Mouse (Mus musculus) liver, postnatal 0 days (tissue): ENCODE measurements around the gene Snrnp27. TPM values are rescaled to one million over a fixed set of nuclear protein-coding genes. Genes with fewer than 3 reads are reported as not detected.

Experiments used
- ATAC-seq: fragments of 200-750 bp; cut with Nextera tagmentation; 2 replicates; pipeline ENCODE4 v1.8.0; 2017; ENCODE audit warnings: mild to moderate bottlenecking, moderate library complexity
- DNase-seq: peaks from one replicate; pipeline ENCODE4 v3.0.0-alpha.2; 2016
- H3K27ac ChIP-seq: fragments of 300-500 bp; sonication (generic); 2 replicates; pipeline ENCODE4 v1.5.1; 2014; ENCODE audit warnings: antibody characterized with exemption, moderate library complexity, mild to moderate bottlenecking, low read depth
- H3K27me3 ChIP-seq: fragments of 300-500 bp; sonication (generic); 2 replicates; pipeline ENCODE4 v1.6.1; 2014; ENCODE audit warnings: low read length, control low read depth, mixed read lengths; ENCODE audit not compliant: insufficient read depth
- H3K36me3 ChIP-seq: fragments of 300-500 bp; sonication (generic); replicated peaks from 2 replicates; pipeline ENCODE4 v1.6.1; 2014; ENCODE audit warnings: mild to moderate bottlenecking, control low read depth, low read length, moderate library complexity, mixed read lengths; ENCODE audit not compliant: insufficient read depth
- H3K4me1 ChIP-seq: fragments of 300-500 bp; sonication (generic); 2 replicates; pipeline ENCODE4 v1.6.1; 2014; ENCODE audit warnings: antibody characterized with exemption, mild to moderate bottlenecking, control low read depth; ENCODE audit not compliant: insufficient read depth
- H3K4me2 ChIP-seq: fragments of 300-500 bp; sonication (generic); 2 replicates; pipeline ENCODE4 v1.6.1; 2014; ENCODE audit warnings: low read depth, mild to moderate bottlenecking, low read length, moderate library complexity, mixed read lengths
- H3K4me3 ChIP-seq: fragments of 300-500 bp; sonication (generic); 2 replicates; pipeline ENCODE4 v1.5.1; 2014; ENCODE audit warnings: low read depth, low read length
- H3K9ac ChIP-seq: fragments of 300-500 bp; sonication (generic); replicated peaks from 2 replicates; pipeline ENCODE4 v1.6.1; 2014; ENCODE audit warnings: mild to moderate bottlenecking, moderate library complexity
- H3K9me3 ChIP-seq: fragments of 300-500 bp; sonication (generic); 2 replicates; pipeline ENCODE4 v1.6.1; 2016; ENCODE audit warnings: mild to moderate bottlenecking, control low read depth, low read length, mixed read lengths
- CTCF ChIP-seq: sonication (generic); IDR thresholded peaks from 2 replicates; pipeline ENCODE4 v1.5.1; 2016; ENCODE audit warnings: antibody characterized with exemption, low read depth
- EP300 ChIP-seq: IDR thresholded peaks from 2 replicates; pipeline ENCODE4 v1.6.1; 2016; ENCODE audit warnings: antibody characterized with exemption, low read depth, mild to moderate bottlenecking
- WGBS: fragments of 180-500 bp; shearing (Covaris S2); extraction: QIAGEN DNeasy Blood & Tissue Kit; methylation state at CpG from one replicate; pipeline ENCODE4 v1.1.7; 2014; ENCODE audit not compliant: insufficient replicate concordance; 5-methylcytosine and 5-hydroxymethylcytosine counted together
- polyA plus RNA-seq: library from polyadenylated mRNA; unstranded; fragments of >200 nt; fragmentation: Nextera tagmentation; extraction: Ambion mirVana; gene quantifications from 2 replicates; pipeline ENCODE4 v1.2.1, GENCODE M21; 2015

Gene Snrnp27
- polyA plus RNA-seq, 1 experiment from 2014 or later, result 41.1 TPM

DNA sequence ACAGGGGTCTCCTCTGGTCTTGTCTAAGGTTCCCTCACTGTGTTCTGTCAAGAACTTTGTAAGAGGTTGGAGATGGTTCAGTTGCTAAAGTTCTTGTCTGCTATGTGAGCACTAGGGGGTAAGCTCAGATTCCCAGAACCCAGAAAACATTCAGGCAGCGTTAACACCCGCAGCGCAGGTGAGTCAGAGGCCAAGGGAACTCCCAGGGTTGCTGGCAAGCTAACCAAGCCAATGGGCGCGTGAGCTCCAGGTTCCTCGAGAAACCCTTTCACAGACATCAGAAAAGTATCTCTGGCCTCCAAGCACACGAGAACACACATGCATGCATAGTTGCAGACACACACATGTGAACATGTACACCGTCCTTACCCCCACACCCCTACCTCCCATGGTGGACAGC, 43.5 kb downstream of the Snrnp27 start:
- no peak overlapping the region for H3K4me3 ChIP-seq
- peak overlapping the region; percentile 62; the same call in 1 of the 2 replicates for H3K9ac ChIP-seq
- ATAC-seq (no peak), DNase-seq (no peak)
- no peaks in the 10 kb centered on the region for H3K9me3 ChIP-seq
- TF ChIP-seq EP300 (no peak), CTCF (no peak)
- H3K27me3 ChIP-seq, result no peaks in the 10 kb centered on the region
- peaks cover 48% of the 10 kb centered on the region for H3K4me1 ChIP-seq
- WGBS, result 87% methylated on average over 8 of the region's 8 CpGs
- peak overlapping the region; percentile 98 for H3K27ac ChIP-seq
- H3K36me3 ChIP-seq, result no peaks in the 10 kb centered on the region
- H3K4me2 ChIP-seq, result peak overlapping the region; percentile 65; the same call in 1 of the 2 replicates

DNA sequence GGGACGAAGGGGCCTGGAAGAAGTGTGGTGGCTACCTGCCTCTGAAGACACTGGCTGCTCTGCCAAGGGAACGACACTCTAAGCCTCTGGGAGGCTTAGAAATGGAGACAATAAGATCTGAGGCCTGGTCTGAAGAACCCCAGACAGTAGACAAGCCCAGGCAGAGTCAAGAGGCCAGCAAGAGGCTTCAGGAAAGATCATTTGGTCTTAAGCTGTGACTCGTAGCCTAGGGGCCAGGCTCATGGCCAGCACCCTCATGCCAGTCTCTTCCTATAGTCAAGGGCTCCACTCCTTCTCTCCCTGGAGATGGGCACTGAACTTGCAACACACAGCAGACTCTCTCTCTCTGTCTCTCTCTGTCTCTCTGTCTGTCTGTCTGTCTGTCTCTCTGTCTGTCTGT, 44.2 kb downstream of the Snrnp27 start:
- peaks cover 48% of the 10 kb centered on the region for H3K4me1 ChIP-seq
- peak; percentile 22 for ATAC-seq

DNA sequence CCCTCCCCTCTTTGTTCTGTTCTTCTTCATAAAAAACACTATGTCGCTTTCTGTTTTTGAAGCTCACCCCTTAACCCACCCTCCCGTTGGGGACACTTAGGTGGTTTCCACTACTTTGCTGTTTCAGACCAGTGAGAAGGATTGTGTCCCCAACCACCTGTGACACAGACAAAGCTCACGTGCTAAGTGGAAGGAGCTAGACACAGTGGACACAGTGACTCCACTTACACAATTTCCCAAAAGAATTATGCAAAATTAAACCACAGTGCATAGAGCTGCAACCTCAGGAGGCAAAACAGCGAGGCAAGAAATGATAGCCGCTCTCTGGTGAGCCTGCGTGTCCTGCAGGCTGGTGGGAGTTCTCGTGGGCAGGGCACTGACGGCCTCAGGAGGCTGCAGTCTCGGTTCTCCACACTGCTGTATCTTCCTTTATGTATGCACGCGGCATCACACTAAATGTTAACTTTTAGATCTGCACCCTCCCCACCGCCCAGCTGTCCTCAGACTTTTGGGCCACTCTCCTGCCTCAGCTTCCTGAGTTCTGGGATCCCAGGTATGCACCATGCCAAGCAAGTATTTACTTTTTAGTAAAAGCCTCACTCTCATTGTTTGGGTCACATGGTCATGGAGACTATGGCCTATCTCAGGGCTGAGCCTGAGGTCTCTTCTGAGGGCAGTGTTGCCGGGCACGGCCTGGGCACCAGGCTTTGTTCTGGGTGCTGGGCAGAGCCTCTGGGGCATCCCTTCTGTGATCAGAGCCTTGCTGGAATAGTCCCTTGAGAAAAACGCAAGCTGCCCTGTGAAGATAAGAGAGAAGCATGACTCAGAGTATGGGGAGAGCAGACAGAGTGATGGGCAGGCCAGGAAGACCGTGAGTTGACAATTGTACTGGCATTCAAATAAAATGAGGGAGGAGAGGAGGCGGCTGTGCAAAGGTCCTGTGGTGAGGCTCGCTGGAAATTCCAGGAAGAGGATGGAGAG, 44.9 kb downstream of the Snrnp27 start:
- Histone ChIP-seq H3K9ac (peak overlapping the region; percentile 62), H3K27me3 (no peaks in the 10 kb centered on the region), H3K4me2 (peak overlapping the region; percentile 65), H3K9me3 (no peaks in the 10 kb centered on the region), H3K4me3 (peak overlapping the region; percentile 18; the same call in 1 of the 2 replicates), H3K4me1 (peaks cover 48% of the 10 kb centered on the region), H3K36me3 (no peaks in the 10 kb centered on the region), H3K27ac (peak overlapping the region; percentile 98)
- peak; percentile 94 for ATAC-seq
- TF ChIP-seq EP300, result peak; percentile 99
- no peak for TF ChIP-seq CTCF
- WGBS, result 53% methylated on average over 18 of the region's 18 CpGs
- peak; percentile 70 for DNase-seq

More for the DNA sequence above, 44.2 kb downstream of the Snrnp27 start:
- peak overlapping the region; percentile 62 for H3K9ac ChIP-seq
- no peaks in the 10 kb centered on the region for H3K9me3 ChIP-seq
- TF ChIP-seq CTCF (no peak), EP300 (no peak)
- DNase-seq, result no peak
- H3K4me2 ChIP-seq, result peak overlapping the region; percentile 65
- 72% methylated on average over 3 of the region's 3 CpGs for WGBS
- H3K27me3 ChIP-seq, result no peaks in the 10 kb centered on the region
- H3K27ac ChIP-seq, result peak overlapping the region; percentile 98
- no peaks in the 10 kb centered on the region for H3K36me3 ChIP-seq
- peak overlapping the region; percentile 18; the same call in 1 of the 2 replicates for H3K4me3 ChIP-seq

DNA sequence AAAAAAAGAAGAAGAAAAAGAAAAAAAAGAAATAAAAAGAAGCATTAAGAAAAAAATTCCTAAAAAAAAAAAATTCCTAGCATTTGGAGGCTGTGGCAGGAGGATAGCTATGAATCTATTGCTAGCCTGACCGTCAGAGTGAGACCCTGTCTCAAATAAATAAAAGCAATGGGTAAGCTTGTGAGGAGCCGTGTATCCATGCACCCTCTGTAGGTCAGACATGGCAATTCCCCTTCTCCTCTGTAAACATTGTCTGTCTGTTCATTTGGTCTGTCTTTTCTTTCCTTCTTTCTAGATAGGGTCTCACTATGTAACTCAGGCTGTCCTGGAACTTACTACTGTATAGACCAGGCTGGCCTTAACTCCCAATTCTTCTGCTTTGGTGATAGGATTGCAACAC, 45.9 kb downstream of the Snrnp27 start:
- DNase-seq (no peak), ATAC-seq (no peak)
- Histone ChIP-seq H3K4me3 (no peak overlapping the region), H3K9me3 (no peaks in the 10 kb centered on the region), H3K9ac (no peak overlapping the region), H3K4me2 (peak overlapping the region; percentile 13; the same call in 1 of the 2 replicates), H3K36me3 (no peaks in the 10 kb centered on the region), H3K27me3 (no peaks in the 10 kb centered on the region), H3K4me1 (peaks cover 48% of the 10 kb centered on the region), H3K27ac (peak overlapping the region; percentile 98)
- 51% methylated on average over 2 of the region's 2 CpGs for WGBS
- TF ChIP-seq CTCF (peak; percentile 62), EP300 (no peak)

DNA sequence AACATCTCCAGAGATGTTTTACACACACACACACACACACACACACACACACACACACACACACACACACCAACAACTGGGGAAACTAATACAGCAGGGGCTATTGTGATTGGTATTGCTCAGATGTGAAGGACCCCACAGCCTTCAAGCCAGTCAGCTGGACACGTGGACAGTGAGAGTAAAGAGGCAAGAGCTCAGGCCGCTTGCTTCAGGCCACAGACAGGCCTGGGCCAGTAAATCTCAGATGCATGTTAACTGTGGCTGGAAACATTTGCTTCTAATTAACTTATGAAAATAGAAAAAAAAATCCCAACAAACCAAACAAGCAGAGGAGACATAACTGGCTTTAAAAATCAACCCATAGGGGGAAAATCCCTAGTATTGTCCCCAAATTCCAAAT, 46.5 kb downstream of the Snrnp27 start:
- Histone ChIP-seq H3K36me3 (no peaks in the 10 kb centered on the region), H3K4me3 (no peak overlapping the region), H3K4me1 (peaks cover 48% of the 10 kb centered on the region), H3K4me2 (no peak overlapping the region), H3K9ac (no peak overlapping the region; the same call in 1 of the 2 replicates), H3K27me3 (no peaks in the 10 kb centered on the region), H3K27ac (peak overlapping the region; percentile 85), H3K9me3 (no peaks in the 10 kb centered on the region)
- DNase-seq, result no peak
- 84% methylated on average over 2 of the region's 2 CpGs for WGBS
- TF ChIP-seq CTCF (no peak), EP300 (no peak)
- no peak for ATAC-seq

DNA sequence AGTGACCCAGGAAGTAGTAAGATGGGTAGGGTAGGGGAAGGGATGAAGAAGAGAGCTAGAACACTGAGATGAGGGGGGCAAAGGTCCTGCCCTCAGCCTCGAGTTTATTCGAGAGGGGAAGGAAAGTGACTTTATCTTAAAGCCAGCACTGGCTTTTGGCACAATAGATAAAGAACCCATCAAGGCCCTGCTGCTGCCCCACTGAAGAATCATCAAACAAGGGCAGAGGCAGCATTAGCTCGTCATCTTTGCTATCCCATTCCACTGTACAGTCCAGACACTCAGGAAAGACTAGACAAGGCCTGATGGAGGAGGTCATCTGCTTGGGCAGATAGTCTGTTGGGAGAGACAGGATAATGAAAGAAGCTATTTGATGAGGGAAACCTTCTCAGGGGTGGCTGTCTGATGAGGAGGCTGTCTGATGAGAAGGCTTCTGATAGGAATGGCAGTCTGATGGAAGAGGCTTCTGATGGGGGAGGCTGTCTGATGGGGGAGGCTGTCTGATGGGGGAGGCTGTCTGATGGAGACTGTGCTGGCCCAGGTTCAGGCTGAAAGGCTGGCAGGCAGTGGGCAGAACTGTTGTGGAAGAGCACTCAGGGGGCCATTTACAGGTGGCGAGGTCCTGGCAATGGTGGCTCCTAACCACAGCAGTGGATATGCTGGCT, 47.0 kb downstream of the Snrnp27 start:
- peak overlapping the region; percentile 85 for H3K27ac ChIP-seq
- TF ChIP-seq CTCF (no peak), EP300 (peak; percentile 94)
- H3K4me1 ChIP-seq, result peaks cover 48% of the 10 kb centered on the region
- no peaks in the 10 kb centered on the region for H3K36me3 ChIP-seq
- no peak overlapping the region for H3K4me3 ChIP-seq
- H3K27me3 ChIP-seq, result no peaks in the 10 kb centered on the region
- H3K4me2 ChIP-seq, result peak overlapping the region; percentile 54
- peak overlapping the region; percentile 40 for H3K9ac ChIP-seq
- H3K9me3 ChIP-seq, result no peaks in the 10 kb centered on the region
- ATAC-seq (peak; percentile 39), DNase-seq (no peak)
- WGBS, result 43% methylated on average over 4 of the region's 4 CpGs
